Mouse (Mus musculus): Measurements from ENCODE around the gene Slc35f6. TPM values are rescaled to one million over a fixed set of nuclear protein-coding genes. Genes with fewer than 3 reads are reported as not detected.

Gene Slc35f6
- polyA plus RNA-seq, 1 experiment from 2014 or later: 26.9 TPM

DNA sequence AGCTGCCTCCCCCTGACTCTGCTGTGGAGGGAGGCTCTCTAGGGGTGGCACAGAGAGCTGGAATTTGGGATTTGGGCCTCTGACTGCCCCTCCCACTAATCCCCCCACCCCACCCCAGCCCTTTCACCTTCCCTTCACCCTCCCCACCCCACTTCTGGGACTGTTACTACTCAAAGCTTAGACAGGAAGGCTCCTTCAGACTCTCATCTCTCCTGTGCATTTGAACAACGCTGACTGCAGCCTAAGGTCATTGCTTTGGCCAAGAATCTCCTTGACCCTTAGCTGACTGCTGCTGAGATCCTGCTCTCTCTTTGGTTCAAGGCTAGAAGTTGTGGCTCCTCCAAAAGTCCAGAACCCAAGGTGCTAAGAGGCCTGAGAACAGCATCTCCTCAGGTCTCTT is 36.6 kb upstream of the Slc35f6 start:
- H3K9ac ChIP-seq (ENCODE audit: low read length): no peak overlapping the region
- 32% methylated on average over 1 of the region's 1 CpGs for WGBS
- no peak overlapping the region for H3K4me3 ChIP-seq (ENCODE audit: low read length)
- H3K4me2 ChIP-seq (ENCODE audit: low read depth, low read length): no peak overlapping the region
- H3K4me1 ChIP-seq (replicated peaks; ENCODE audit: control insufficient read depth, insufficient read depth, low read length): peaks cover 26% of the 10 kb centered on the region
- H3K36me3 ChIP-seq (ENCODE audit: control insufficient read depth, insufficient read depth, low read length): no peaks in the 10 kb centered on the region
- ATAC-seq (ENCODE audit: low read depth): no peak
- no peaks in the 10 kb centered on the region for H3K9me3 ChIP-seq (ENCODE audit: control insufficient read depth, low read length)
- H3K27me3 ChIP-seq (ENCODE audit: control insufficient read depth, insufficient read depth, low read depth, low read length): no peaks in the 10 kb centered on the region
- H3K27ac ChIP-seq (ENCODE audit: low read length): no peak overlapping the region

DNA sequence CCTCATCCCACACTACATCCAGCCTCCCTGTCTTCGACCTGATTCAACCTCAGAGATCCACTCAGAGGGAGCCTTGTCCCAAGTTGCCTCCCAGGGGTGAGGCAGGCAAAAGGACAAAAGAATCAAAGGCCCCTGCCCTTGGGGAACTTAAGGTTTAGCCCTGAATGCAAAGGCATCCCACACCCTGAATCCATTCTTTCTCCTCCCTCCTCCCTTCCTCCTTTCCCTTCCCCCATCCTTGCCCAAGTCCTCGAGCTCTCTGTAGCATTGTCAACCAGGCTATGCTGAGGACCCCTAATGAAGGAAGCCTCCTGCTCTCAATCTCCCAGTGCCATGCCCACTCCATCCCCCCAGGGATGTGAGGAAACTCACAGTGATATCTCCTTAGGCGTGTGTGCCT is 36.0 kb upstream of the Slc35f6 start:
- H3K4me1 ChIP-seq (replicated peaks; ENCODE audit: control insufficient read depth, insufficient read depth, low read length): peaks cover 32% of the 10 kb centered on the region
- WGBS: 33% methylated on average over 3 of the region's 3 CpGs

DNA sequence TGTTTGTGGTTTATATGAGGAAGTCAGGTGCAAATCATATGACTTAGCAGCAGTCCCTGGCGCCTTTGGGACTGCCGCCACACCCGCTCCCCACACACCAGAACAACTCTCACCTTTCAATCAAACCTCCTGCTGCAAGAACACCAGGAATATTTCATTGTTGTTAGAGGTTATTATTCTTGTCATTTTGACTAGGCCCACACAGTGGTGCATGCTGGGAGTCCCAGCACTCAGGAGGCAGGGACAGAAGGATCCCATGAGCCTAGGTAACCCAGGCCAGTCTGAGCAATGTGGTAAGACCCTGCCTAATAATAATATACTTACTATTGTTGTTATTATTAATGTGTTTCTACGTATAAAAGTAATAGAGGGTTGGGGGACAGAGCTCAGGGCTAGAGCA is 35.2 kb upstream of the Slc35f6 start:
- Histone ChIP-seq H3K36me3 (ENCODE audit: control insufficient read depth, insufficient read depth, low read length) (no peaks in the 10 kb centered on the region), H3K4me2 (ENCODE audit: low read depth, low read length) (no peak overlapping the region), H3K9ac (ENCODE audit: low read length) (no peak overlapping the region), H3K4me3 (ENCODE audit: low read length) (no peak overlapping the region), H3K27ac (ENCODE audit: low read length) (no peak overlapping the region), H3K4me1 (replicated peaks; ENCODE audit: control insufficient read depth, insufficient read depth, low read length) (peaks cover 39% of the 10 kb centered on the region), H3K9me3 (ENCODE audit: control insufficient read depth, low read length) (no peaks in the 10 kb centered on the region), H3K27me3 (ENCODE audit: control insufficient read depth, insufficient read depth, low read depth, low read length) (no peaks in the 10 kb centered on the region)
- no peak for ATAC-seq (ENCODE audit: low read depth)
- 88% methylated on average over 4 of the region's 4 CpGs for WGBS

More for the DNA sequence above, 36.0 kb upstream of the Slc35f6 start:
- ATAC-seq (ENCODE audit: low read depth): no peak
- H3K4me2 ChIP-seq (ENCODE audit: low read depth, low read length): no peak overlapping the region
- H3K27ac ChIP-seq (ENCODE audit: low read length): no peak overlapping the region
- no peak overlapping the region for H3K4me3 ChIP-seq (ENCODE audit: low read length)
- no peak overlapping the region for H3K9ac ChIP-seq (ENCODE audit: low read length)
- no peaks in the 10 kb centered on the region for H3K27me3 ChIP-seq (ENCODE audit: control insufficient read depth, insufficient read depth, low read depth, low read length)
- no peaks in the 10 kb centered on the region for H3K36me3 ChIP-seq (ENCODE audit: control insufficient read depth, insufficient read depth, low read length)
- H3K9me3 ChIP-seq (ENCODE audit: control insufficient read depth, low read length): no peaks in the 10 kb centered on the region

DNA sequence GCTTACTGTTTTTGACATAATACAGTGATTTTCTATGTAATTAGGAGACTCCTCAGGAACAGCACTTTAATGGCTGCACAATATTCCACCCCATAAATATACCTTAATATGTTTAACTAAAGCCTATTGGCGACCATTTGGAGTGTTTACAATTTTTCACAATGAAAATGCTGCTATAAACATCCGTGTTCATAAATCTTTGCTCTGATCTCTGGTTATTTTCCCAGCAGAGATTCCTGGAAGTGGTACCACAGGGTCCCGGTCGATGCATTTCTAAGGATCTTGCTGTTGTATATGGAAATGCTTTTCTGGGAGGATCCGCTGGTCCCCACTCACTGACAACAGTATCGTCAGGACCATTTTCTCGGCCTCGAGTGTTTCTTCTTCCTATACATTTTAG is 34.5 kb upstream of the Slc35f6 start:
- H3K4me1 ChIP-seq (replicated peaks; ENCODE audit: control insufficient read depth, insufficient read depth, low read length): peaks cover 45% of the 10 kb centered on the region
- WGBS: 52% methylated on average over 8 of the region's 8 CpGs
- H3K4me3 ChIP-seq (ENCODE audit: low read length): no peak overlapping the region
- H3K36me3 ChIP-seq (ENCODE audit: control insufficient read depth, insufficient read depth, low read length): no peaks in the 10 kb centered on the region
- no peak overlapping the region for H3K4me2 ChIP-seq (ENCODE audit: low read depth, low read length)
- H3K9me3 ChIP-seq (ENCODE audit: control insufficient read depth, low read length): no peaks in the 10 kb centered on the region
- H3K27me3 ChIP-seq (ENCODE audit: control insufficient read depth, insufficient read depth, low read depth, low read length): no peaks in the 10 kb centered on the region
- ATAC-seq (ENCODE audit: low read depth): no peak
- no peak overlapping the region for H3K9ac ChIP-seq (ENCODE audit: low read length)
- H3K27ac ChIP-seq (ENCODE audit: low read length): no peak overlapping the region; the same call in 1 of the 2 replicates

DNA sequence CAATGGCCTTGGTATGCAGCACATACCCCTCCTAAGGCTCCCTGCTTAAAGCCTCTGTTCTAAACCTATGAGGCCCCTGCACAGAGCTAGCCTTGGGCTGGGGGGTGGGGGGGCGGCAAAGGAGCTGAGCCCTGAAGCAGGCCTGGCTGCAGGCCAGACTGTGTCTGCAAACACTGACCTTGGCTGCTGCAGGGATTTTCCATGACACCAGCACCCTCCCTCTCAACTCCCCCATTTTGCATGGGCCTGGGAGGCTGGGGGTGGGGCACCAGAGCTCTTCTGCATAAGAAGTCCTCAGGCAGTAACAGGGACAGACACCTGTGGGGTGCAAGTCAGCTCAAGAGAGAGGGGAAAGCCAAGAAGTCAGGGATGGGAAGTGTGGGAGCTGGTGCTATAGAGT is 33.5 kb upstream of the Slc35f6 start:
- Histone ChIP-seq H3K4me1 (replicated peaks; ENCODE audit: control insufficient read depth, insufficient read depth, low read length) (peaks cover 46% of the 10 kb centered on the region), H3K4me3 (ENCODE audit: low read length) (no peak overlapping the region), H3K36me3 (ENCODE audit: control insufficient read depth, insufficient read depth, low read length) (no peaks in the 10 kb centered on the region), H3K4me2 (ENCODE audit: low read depth, low read length) (no peak overlapping the region), H3K27me3 (ENCODE audit: control insufficient read depth, insufficient read depth, low read depth, low read length) (no peaks in the 10 kb centered on the region), H3K27ac (ENCODE audit: low read length) (peak overlapping the region; percentile 44), H3K9ac (ENCODE audit: low read length) (no peak overlapping the region), H3K9me3 (ENCODE audit: control insufficient read depth, low read length) (no peaks in the 10 kb centered on the region)
- 22% methylated on average over 1 of the region's 1 CpGs for WGBS
- peak; percentile 81 for ATAC-seq (ENCODE audit: low read depth)

DNA sequence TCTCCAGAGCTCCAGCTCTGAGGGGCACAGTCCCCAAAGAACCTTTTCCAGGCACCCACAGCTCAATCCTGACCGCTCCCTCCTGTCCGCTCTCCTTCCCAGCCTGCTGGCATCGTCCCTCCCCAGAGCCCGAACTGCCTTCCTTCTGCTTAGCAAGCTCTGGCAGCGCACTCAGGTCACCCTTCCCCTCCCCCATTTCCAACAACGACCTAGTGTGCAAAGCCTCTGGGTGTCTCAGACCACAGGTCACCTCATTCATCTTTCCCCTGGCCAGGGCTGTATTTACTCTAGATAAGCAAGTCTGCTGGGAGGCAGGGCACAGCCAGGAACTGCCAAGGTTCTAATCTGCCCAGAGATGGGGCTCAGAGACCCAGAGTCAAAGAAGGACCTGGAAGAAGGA is 32.3 kb upstream of the Slc35f6 start:
- Histone ChIP-seq H3K4me2 (ENCODE audit: low read depth, low read length) (no peak overlapping the region), H3K4me1 (replicated peaks; ENCODE audit: control insufficient read depth, insufficient read depth, low read length) (peaks cover 46% of the 10 kb centered on the region), H3K27me3 (ENCODE audit: control insufficient read depth, insufficient read depth, low read depth, low read length) (no peaks in the 10 kb centered on the region), H3K27ac (ENCODE audit: low read length) (peak overlapping the region; percentile 15), H3K9ac (ENCODE audit: low read length) (0 out of 2 replicates have a peak overlapping the region, but pooled peaks have one; percentile 17), H3K4me3 (ENCODE audit: low read length) (no peak overlapping the region), H3K9me3 (ENCODE audit: control insufficient read depth, low read length) (no peaks in the 10 kb centered on the region), H3K36me3 (ENCODE audit: control insufficient read depth, insufficient read depth, low read length) (no peaks in the 10 kb centered on the region)
- WGBS: 20% methylated on average over 6 of the region's 6 CpGs
- ATAC-seq (ENCODE audit: low read depth): peak; percentile 10; the same call in 1 of the 2 replicates

DNA sequence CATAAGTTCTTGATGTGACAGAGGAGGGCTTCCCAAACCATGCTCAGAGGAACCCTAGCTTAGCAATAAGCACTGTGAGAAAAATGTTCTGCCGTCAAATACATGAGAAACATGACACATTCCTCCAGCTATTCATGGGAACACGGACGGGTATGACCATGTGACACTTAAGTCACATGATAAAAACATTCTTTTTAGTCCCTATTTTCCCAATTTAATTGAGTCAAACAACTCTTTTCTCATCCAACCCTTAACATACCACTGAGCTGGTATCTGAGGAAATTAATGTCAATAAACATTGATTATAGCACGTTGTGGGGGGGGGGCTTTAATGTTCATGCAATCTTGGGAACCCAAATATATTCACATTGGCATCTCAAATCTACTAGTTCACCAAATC is 31.9 kb upstream of the Slc35f6 start:
- no peak overlapping the region for H3K9ac ChIP-seq (ENCODE audit: low read length)
- no peaks in the 10 kb centered on the region for H3K9me3 ChIP-seq (ENCODE audit: control insufficient read depth, low read length)
- no peaks in the 10 kb centered on the region for H3K27me3 ChIP-seq (ENCODE audit: control insufficient read depth, insufficient read depth, low read depth, low read length)
- H3K4me2 ChIP-seq (ENCODE audit: low read depth, low read length): no peak overlapping the region
- H3K27ac ChIP-seq (ENCODE audit: low read length): peak overlapping the region; percentile 15; the same call in 1 of the 2 replicates
- peaks cover 46% of the 10 kb centered on the region for H3K4me1 ChIP-seq (replicated peaks; ENCODE audit: control insufficient read depth, insufficient read depth, low read length)
- no peak for ATAC-seq (ENCODE audit: low read depth)
- H3K4me3 ChIP-seq (ENCODE audit: low read length): no peak overlapping the region
- 45% methylated on average over 4 of the region's 4 CpGs for WGBS
- no peaks in the 10 kb centered on the region for H3K36me3 ChIP-seq (ENCODE audit: control insufficient read depth, insufficient read depth, low read length)

DNA sequence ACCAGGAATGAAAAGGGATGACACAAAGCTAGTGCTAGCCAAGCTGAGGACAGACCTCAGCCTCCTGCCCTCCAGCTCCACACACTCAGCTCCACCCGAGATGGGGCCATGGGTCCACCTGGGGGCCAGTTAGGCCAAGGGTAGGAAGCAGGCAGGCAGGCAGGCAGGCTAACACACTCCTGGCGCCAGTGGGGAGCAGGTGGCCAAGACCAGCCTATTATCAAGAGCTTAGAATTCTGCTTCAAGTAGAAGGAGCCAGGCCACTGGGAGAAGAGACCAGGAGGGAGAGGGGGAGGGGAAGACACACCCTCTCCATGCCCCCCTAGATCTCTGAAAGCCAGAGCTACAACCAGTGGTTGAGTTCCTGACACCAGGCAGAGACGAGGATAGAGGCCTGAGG is 31.1 kb upstream of the Slc35f6 start:
- Histone ChIP-seq H3K4me1 (replicated peaks; ENCODE audit: control insufficient read depth, insufficient read depth, low read length) (peaks cover 46% of the 10 kb centered on the region), H3K27me3 (ENCODE audit: control insufficient read depth, insufficient read depth, low read depth, low read length) (peaks cover 1% of the 10 kb centered on the region), H3K4me3 (ENCODE audit: low read length) (no peak overlapping the region), H3K27ac (ENCODE audit: low read length) (0 out of 2 replicates have a peak overlapping the region, but pooled peaks have one; percentile 34), H3K36me3 (ENCODE audit: control insufficient read depth, insufficient read depth, low read length) (no peaks in the 10 kb centered on the region), H3K4me2 (ENCODE audit: low read depth, low read length) (no peak overlapping the region), H3K9me3 (ENCODE audit: control insufficient read depth, low read length) (no peaks in the 10 kb centered on the region), H3K9ac (ENCODE audit: low read length) (no peak overlapping the region)
- no peak for ATAC-seq (ENCODE audit: low read depth)
- WGBS: 28% methylated on average over 3 of the region's 3 CpGs

DNA sequence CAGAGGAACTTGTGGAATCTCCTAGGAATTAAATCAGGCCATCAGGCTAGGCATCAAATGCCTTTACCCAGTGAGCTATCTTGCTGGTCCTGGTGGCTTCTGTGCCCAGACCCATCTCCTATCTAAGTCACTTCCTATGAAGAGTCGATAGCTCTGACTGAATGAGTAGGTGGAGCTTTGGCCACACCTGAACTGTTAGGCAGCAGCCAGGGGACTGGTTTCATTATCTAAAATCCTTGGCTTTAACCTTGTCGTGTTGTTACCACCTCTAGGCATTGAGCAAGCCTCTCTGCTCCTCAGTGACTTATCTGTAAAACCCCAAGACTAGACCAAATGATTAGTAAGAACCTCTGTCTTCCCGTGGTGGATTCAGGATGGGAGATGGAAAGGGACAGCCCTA is 30.4 kb upstream of the Slc35f6 start:
- H3K4me3 ChIP-seq (ENCODE audit: low read length): no peak overlapping the region
- H3K36me3 ChIP-seq (ENCODE audit: control insufficient read depth, insufficient read depth, low read length): no peaks in the 10 kb centered on the region
- H3K4me1 ChIP-seq (replicated peaks; ENCODE audit: control insufficient read depth, insufficient read depth, low read length): peaks cover 46% of the 10 kb centered on the region
- H3K27ac ChIP-seq (ENCODE audit: low read length): 0 out of 2 replicates have a peak overlapping the region, but pooled peaks have one; percentile 23
- WGBS: 13% methylated on average over 3 of the region's 3 CpGs
- no peak for ATAC-seq (ENCODE audit: low read depth)
- no peaks in the 10 kb centered on the region for H3K9me3 ChIP-seq (ENCODE audit: control insufficient read depth, low read length)
- H3K9ac ChIP-seq (ENCODE audit: low read length): peak overlapping the region; percentile 28
- no peak overlapping the region for H3K4me2 ChIP-seq (ENCODE audit: low read depth, low read length)
- peaks cover 8% of the 10 kb centered on the region for H3K27me3 ChIP-seq (ENCODE audit: control insufficient read depth, insufficient read depth, low read depth, low read length)

DNA sequence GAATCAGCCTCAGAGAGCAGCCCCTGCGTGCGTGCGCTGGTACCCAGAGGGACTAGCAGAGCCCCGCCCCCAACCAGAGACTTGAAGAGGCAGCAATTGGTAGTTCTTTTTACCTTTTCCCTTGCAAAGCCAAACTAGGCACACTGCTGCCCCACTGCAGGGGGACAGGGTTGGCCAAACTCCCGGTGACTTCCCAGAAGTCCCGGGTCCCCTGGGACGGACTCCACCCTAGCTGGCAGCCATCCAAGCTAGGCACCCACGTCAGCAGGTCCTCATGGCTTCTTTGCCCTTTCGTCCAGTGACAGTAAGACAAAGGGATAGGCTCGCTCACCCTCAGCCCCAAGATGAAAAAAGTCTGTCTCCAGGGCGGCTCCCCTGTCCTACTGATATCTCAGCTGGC is 29.9 kb upstream of the Slc35f6 start:
- ATAC-seq (ENCODE audit: low read depth): no peak
- WGBS: 23% methylated on average over 11 of the region's 11 CpGs
- no peaks in the 10 kb centered on the region for H3K9me3 ChIP-seq (ENCODE audit: control insufficient read depth, low read length)
- no peaks in the 10 kb centered on the region for H3K36me3 ChIP-seq (ENCODE audit: control insufficient read depth, insufficient read depth, low read length)
- no peak overlapping the region for H3K27ac ChIP-seq (ENCODE audit: low read length)
- H3K27me3 ChIP-seq (ENCODE audit: control insufficient read depth, insufficient read depth, low read depth, low read length): peaks cover 13% of the 10 kb centered on the region
- H3K4me3 ChIP-seq (ENCODE audit: low read length): no peak overlapping the region
- H3K4me1 ChIP-seq (replicated peaks; ENCODE audit: control insufficient read depth, insufficient read depth, low read length): peaks cover 51% of the 10 kb centered on the region
- no peak overlapping the region for H3K4me2 ChIP-seq (ENCODE audit: low read depth, low read length)
- peak overlapping the region; percentile 28 for H3K9ac ChIP-seq (ENCODE audit: low read length)

Measured in lung, embryonic 16.5 days (tissue).